Mouse (Mus musculus): Measurements from ENCODE around the gene Agfg2. TPM values are rescaled to one million over a fixed set of nuclear protein-coding genes. Genes with fewer than 3 reads are reported as not detected.

Gene Agfg2
- polyA plus RNA-seq, 1 experiment: 16.5 TPM

DNA sequence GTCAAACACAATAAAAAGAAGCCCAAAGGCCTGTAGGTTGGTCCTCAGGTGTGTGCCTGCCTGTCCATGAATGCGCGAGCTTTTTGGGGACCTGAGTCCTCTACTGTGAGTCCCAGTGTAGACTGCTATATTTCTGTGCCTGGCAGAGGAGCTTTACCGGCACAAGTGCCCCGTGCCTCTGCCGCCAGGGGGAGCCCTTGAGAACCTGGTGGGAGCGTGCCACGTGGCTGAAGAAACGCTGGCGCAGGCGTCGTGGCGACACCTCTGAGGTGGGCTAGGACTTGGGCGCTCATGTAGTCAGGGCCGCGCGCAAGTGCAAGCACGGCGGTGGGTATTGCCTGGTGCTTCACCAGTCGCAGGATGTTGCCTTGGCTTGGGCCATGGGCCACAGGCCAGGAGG, 43.5 kb downstream of the Agfg2 start, which contains the start of gene Sap25:
TSS of gene Sap25 (plus strand) at position 281 of the 400 bp plus-strand sequence.
- Histone ChIP-seq H3K27ac (ENCODE audit: insufficient read depth, low read length) (no peak within 1 kb of the TSS), H3K4me3 (ENCODE audit: extremely low read depth, insufficient read depth, insufficient read length) (no peak within 1 kb of the TSS), H3K4me1 (ENCODE audit: control insufficient read depth, insufficient read depth, insufficient read length) (peaks cover 5% of the 10 kb centered on the region), H3K27me3 (ENCODE audit: control insufficient read depth, insufficient read depth, low read length) (no peaks in the 10 kb centered on the region), H3K36me3 (ENCODE audit: control insufficient read depth, insufficient read depth, low read length) (peaks cover 64% of the 10 kb centered on the region)
- WGBS: 85% methylated on average over 19 of the region's 19 CpGs
- TF ChIP-seq CTCF (IDR thresholded peaks at IDR 0.05; ENCODE audit: extremely low read depth, insufficient read depth, insufficient read length, insufficient replicate concordance): peak; percentile 41; the same call in 1 of the 2 replicates
- TF ChIP-seq POLR2A (IDR thresholded peaks at IDR 0.05; ENCODE audit: low read depth, low read length): no peak
- peak in 1 of 2 experiments; percentile 42 for DNase-seq (ENCODE audit: low read depth in 1 of 2, low spot score in 2 of 2)

DNA sequence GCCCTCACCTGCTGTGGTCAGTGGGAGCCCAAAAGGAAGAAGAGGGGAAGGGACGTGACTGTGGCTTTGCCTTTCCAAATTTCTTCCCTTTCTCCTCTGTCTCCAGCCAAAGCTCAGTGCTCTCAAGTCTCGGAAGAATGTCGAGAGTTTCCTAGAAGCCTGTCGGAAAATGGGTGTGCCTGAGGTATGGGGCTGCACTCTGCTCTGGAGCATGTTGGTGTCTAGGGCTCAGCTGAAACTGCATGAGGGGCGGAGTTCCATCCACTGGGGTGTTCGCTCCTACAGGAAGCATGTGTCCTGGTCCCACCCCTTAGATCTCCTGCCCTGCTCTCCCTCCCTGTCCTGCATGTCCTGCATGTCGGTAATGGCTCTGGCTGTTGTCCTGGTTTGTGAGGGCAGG, 45.1 kb downstream of the Agfg2 start:
- no peak for TF ChIP-seq POLR2A (IDR thresholded peaks at IDR 0.05; ENCODE audit: low read depth, low read length)
- no peak for TF ChIP-seq CTCF (IDR thresholded peaks at IDR 0.05; ENCODE audit: extremely low read depth, insufficient read depth, insufficient read length, insufficient replicate concordance)
- H3K27me3 ChIP-seq (ENCODE audit: control insufficient read depth, insufficient read depth, low read length): no peaks in the 10 kb centered on the region
- DNase-seq (ENCODE audit: low read depth in 1 of 2, low spot score in 2 of 2): no peak
- H3K36me3 ChIP-seq (ENCODE audit: control insufficient read depth, insufficient read depth, low read length): peaks cover 72% of the 10 kb centered on the region
- no peak overlapping the region for H3K27ac ChIP-seq (ENCODE audit: insufficient read depth, low read length)
- H3K4me1 ChIP-seq (ENCODE audit: control insufficient read depth, insufficient read depth, insufficient read length): no peaks in the 10 kb centered on the region
- H3K4me3 ChIP-seq (ENCODE audit: extremely low read depth, insufficient read depth, insufficient read length): no peak overlapping the region
- 88% methylated on average over 7 of the region's 7 CpGs for WGBS

DNA sequence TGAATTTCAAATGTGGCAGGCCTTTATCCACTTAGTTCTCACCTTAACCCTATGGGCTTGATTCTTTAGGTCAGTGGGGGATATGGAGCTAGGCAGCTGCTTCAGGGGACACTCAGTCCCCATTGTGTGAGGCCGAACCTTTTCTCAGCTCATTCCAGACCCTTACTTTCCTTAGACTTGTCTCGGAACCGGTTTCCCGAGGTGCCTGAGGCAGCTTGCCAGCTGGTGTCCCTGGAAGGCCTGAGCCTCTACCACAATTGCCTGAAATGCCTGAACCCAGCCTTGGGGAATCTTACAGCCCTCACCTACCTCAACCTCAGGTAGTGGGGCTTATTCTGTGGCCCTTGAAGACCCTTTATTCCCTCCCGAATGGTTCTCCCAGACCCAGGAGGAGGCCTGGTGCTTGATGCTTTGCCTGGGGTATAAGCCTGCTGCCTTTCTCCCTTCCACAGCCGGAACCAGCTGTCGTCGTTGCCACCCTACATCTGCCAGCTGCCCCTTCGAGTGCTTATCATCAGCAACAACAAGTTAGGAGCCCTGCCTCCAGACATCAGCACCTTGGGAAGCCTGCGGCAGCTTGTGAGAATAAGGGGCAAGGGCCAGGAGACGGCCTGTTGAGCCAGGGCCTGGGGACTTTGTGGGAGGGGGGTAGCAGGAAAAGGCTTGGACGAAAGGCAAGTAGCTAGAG, 51.0 kb downstream of the Agfg2 start:
- Histone ChIP-seq H3K4me3 (ENCODE audit: extremely low read depth, insufficient read depth, insufficient read length) (no peak overlapping the region), H3K4me1 (ENCODE audit: control insufficient read depth, insufficient read depth, insufficient read length) (peaks cover 11% of the 10 kb centered on the region; the same call in 1 of the 2 replicates), H3K27ac (ENCODE audit: insufficient read depth, low read length) (no peak overlapping the region), H3K27me3 (ENCODE audit: control insufficient read depth, insufficient read depth, low read length) (no peaks in the 10 kb centered on the region), H3K36me3 (ENCODE audit: control insufficient read depth, insufficient read depth, low read length) (peaks cover 41% of the 10 kb centered on the region)
- no peak for TF ChIP-seq POLR2A (IDR thresholded peaks at IDR 0.05; ENCODE audit: low read depth, low read length)
- DNase-seq (ENCODE audit: low read depth in 1 of 2, low spot score in 2 of 2): no peak
- WGBS: 92% methylated on average over 12 of the region's 12 CpGs

DNA sequence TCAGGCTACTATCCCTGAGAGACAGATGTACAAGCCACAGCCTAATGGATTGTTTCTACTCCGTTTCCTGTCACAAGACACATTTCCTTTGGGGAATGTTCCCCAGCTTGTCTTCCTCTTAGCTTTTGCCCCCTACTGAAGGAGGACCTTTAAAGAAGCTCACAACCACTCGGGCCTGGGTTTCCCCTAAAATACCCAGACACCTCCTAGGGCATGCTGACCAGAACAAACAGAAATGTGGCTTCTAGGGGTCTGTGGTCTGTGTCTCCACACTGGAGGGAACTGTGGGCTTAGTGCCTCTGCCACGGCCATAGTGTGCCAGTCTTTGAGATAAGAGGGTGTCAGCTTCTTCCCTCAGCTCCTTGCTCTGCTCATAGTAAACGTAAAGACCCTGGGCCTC, 52.9 kb downstream of the Agfg2 start:
- H3K4me3 ChIP-seq (ENCODE audit: extremely low read depth, insufficient read depth, insufficient read length): peak overlapping the region; percentile 41
- peak overlapping the region; percentile 93 for H3K27ac ChIP-seq (ENCODE audit: insufficient read depth, low read length)
- H3K4me1 ChIP-seq (ENCODE audit: control insufficient read depth, insufficient read depth, insufficient read length): peaks cover 11% of the 10 kb centered on the region; the same call in 1 of the 2 replicates
- 5% methylated on average over 4 of the region's 4 CpGs for WGBS
- DNase-seq (ENCODE audit: low read depth in 1 of 2, low spot score in 2 of 2): peak in 1 of 2 experiments; percentile 37
- TF ChIP-seq POLR2A (IDR thresholded peaks at IDR 0.05; ENCODE audit: low read depth, low read length): no peak
- no peak for TF ChIP-seq CTCF (IDR thresholded peaks at IDR 0.05; ENCODE audit: extremely low read depth, insufficient read depth, insufficient read length, insufficient replicate concordance)
- no peaks in the 10 kb centered on the region for H3K27me3 ChIP-seq (ENCODE audit: control insufficient read depth, insufficient read depth, low read length)
- peaks cover 22% of the 10 kb centered on the region for H3K36me3 ChIP-seq (ENCODE audit: control insufficient read depth, insufficient read depth, low read length)

DNA sequence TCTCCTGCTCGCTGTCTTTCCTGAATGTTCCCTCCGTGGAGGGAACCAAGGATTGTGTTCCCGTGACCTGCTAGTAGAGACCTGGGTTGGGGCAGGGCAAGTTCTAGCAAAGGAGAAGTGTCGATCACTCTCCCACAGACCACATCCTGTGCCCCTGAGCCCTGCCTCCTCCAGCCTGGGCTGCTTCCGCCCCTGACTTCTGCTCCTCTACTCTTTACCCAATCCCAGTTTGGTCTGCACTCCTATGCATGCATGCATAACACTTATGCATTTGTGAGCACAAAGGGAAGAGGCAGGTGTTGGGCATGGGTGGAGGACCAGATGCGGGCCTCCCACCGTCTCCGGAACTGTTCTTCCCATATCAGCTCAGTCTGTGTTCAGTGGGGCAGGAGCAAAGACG, 53.4 kb downstream of the Agfg2 start:
- Histone ChIP-seq H3K27me3 (ENCODE audit: control insufficient read depth, insufficient read depth, low read length) (no peaks in the 10 kb centered on the region), H3K36me3 (ENCODE audit: control insufficient read depth, insufficient read depth, low read length) (peaks cover 18% of the 10 kb centered on the region), H3K27ac (ENCODE audit: insufficient read depth, low read length) (peak overlapping the region; percentile 93), H3K4me1 (ENCODE audit: control insufficient read depth, insufficient read depth, insufficient read length) (peaks cover 11% of the 10 kb centered on the region; the same call in 1 of the 2 replicates), H3K4me3 (ENCODE audit: extremely low read depth, insufficient read depth, insufficient read length) (peak overlapping the region; percentile 78)
- DNase-seq (ENCODE audit: low read depth in 1 of 2, low spot score in 2 of 2): peak; percentile 61 to 86
- WGBS: under 1% methylated on average over 9 of the region's 9 CpGs
- TF ChIP-seq POLR2A (IDR thresholded peaks at IDR 0.05; ENCODE audit: low read depth, low read length): no peak; the same call in 1 of the 2 replicates

DNA sequence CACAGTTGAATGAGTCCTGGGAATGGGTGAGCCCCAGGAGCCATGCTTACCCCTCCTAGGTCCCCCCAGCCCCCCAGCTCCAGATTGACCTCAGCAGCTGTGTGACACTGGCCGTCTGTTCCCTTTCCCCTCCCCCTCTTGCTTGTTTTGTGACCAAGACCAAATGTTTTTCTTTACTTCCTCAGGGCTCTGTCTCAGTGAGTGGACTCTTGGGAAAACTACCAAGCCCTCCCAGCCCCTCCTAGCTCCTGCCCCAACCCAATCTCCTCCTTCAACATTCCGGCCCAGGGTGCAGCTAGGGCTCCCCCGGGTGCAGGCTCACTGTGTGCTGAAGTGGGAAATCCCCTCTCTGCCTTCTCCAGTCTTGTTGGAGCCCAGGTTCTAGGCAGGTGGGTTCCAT, 53.9 kb downstream of the Agfg2 start:
- Histone ChIP-seq H3K4me3 (ENCODE audit: extremely low read depth, insufficient read depth, insufficient read length) (peak overlapping the region; percentile 78), H3K4me1 (ENCODE audit: control insufficient read depth, insufficient read depth, insufficient read length) (peaks cover 11% of the 10 kb centered on the region; the same call in 1 of the 2 replicates), H3K36me3 (ENCODE audit: control insufficient read depth, insufficient read depth, low read length) (peaks cover 14% of the 10 kb centered on the region), H3K27me3 (ENCODE audit: control insufficient read depth, insufficient read depth, low read length) (no peaks in the 10 kb centered on the region), H3K27ac (ENCODE audit: insufficient read depth, low read length) (peak overlapping the region; percentile 93)
- WGBS: 7% methylated on average over 3 of the region's 3 CpGs
- TF ChIP-seq CTCF (IDR thresholded peaks at IDR 0.05; ENCODE audit: extremely low read depth, insufficient read depth, insufficient read length, insufficient replicate concordance) (no peak), POLR2A (IDR thresholded peaks at IDR 0.05; ENCODE audit: low read depth, low read length) (no peak; the same call in 1 of the 2 replicates)
- DNase-seq (ENCODE audit: low read depth in 1 of 2, low spot score in 2 of 2): no peak

DNA sequence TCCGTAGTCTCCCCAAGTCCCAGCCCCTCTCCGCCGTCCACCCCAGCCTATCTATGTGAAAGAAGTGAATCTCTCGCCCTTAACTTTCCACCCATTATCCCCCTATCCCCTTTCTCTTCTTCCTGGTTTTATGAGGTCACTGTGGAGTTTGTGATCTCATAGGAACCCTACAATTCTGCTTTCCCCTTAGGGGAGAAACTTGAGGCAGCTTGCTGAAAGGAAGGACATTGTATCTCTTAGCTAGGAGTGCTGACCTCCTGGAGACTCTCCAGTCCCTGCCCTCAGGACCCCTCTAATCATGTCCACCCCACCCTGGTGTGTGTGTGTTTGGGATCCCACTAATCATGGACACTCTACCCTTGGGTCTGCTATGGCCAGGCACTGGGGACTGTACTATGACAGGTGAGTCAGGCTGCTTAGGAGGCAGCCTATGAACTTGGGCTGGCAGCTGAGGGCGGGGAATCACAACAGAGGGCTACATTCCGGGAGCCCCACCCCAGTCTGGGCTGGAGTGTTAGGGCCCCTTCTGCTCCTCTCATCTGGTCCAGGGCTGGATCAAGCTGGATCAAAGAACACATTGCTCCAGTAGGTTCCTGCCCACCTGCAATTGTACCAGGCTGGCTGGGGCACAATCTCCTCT, 54.5 kb downstream of the Agfg2 start:
- no peaks in the 10 kb centered on the region for H3K27me3 ChIP-seq (ENCODE audit: control insufficient read depth, insufficient read depth, low read length)
- peak overlapping the region; percentile 93 for H3K27ac ChIP-seq (ENCODE audit: insufficient read depth, low read length)
- WGBS: 2% methylated on average over 6 of the region's 6 CpGs
- peaks cover 9% of the 10 kb centered on the region for H3K36me3 ChIP-seq (ENCODE audit: control insufficient read depth, insufficient read depth, low read length)
- H3K4me3 ChIP-seq (ENCODE audit: extremely low read depth, insufficient read depth, insufficient read length): peak overlapping the region; percentile 78
- H3K4me1 ChIP-seq (ENCODE audit: control insufficient read depth, insufficient read depth, insufficient read length): peaks cover 11% of the 10 kb centered on the region; the same call in 1 of the 2 replicates
- DNase-seq (ENCODE audit: low read depth in 1 of 2, low spot score in 2 of 2): no peak
- no peak for TF ChIP-seq POLR2A (IDR thresholded peaks at IDR 0.05; ENCODE audit: low read depth, low read length)
